8 mouse cellular contexts compared by ENCODE assay signal in genomic region chr16:13189430-13190107, GRCm38 (mm10).
DNase-seq lines count a peak whose midpoint lies in the region; ATAC-seq and TF ChIP-seq lines count a peak whose summit lies in the region.

No protein-coding gene starts in this region.

- H3K9ac ChIP-seq in heart, adult 2 months (ENCODE audit: low read depth, low read length), result peak overlapping the region; percentile 4
- no peak overlapping the region for H3K9ac ChIP-seq in kidney, embryonic 16.5 days (replicated peaks; ENCODE audit: low read length)
- H3K9ac ChIP-seq in forebrain, embryonic 12.5 days, result no peak overlapping the region

- peaks cover 16% of the 10 kb centered on the region for H3K36me3 ChIP-seq in heart, adult 2 months (ENCODE audit: control insufficient read depth, insufficient read depth, low read length)
- no peaks in the 10 kb centered on the region for H3K36me3 ChIP-seq in kidney, embryonic 16.5 days (ENCODE audit: insufficient read depth, low read length)
- no peaks in the 10 kb centered on the region for H3K36me3 ChIP-seq in myocyte (ENCODE audit: control insufficient read depth, insufficient read depth)
- no peaks in the 10 kb centered on the region for H3K36me3 ChIP-seq in forebrain, embryonic 12.5 days (replicated peaks)

- H3ac ChIP-seq in myocyte (ENCODE audit: control insufficient read depth, insufficient read length), result no peak overlapping the region

- no peak overlapping the region for H3K4me3 ChIP-seq in left cerebral cortex, adult 2 months
- H3K4me3 ChIP-seq in heart, adult 2 months, result peak overlapping the region; percentile 19
- H3K4me3 ChIP-seq in kidney, embryonic 16.5 days (ENCODE audit: low read length), result no peak overlapping the region
- H3K4me3 ChIP-seq in myocyte, result no peak overlapping the region
- H3K4me3 ChIP-seq in forebrain, embryonic 12.5 days (replicated peaks), result no peak overlapping the region

- TF ChIP-seq POLR2A in heart, adult 2 months (IDR thresholded peaks at IDR 0.05; ENCODE audit: insufficient read depth, low read depth, low read length), result peak; percentile 65
- TF ChIP-seq POLR2A in myocyte (IDR thresholded peaks at IDR 0.05; ENCODE audit: insufficient read length, low read depth), result no peak

- ATAC-seq in kidney, embryonic 16.5 days (ENCODE audit: low FRiP score, low TSS enrichment), result peak; percentile 69; the same call in 1 of the 2 replicates
- ATAC-seq in forebrain, embryonic 12.5 days (ENCODE audit: low FRiP score), result no peak
- no peak for ATAC-seq in megakaryocyte progenitor cell, adult 5-6 weeks (replicated peaks; ENCODE audit: poor library complexity)

- H3K4me2 ChIP-seq in kidney, embryonic 16.5 days (replicated peaks; ENCODE audit: low read depth, low read length), result peak overlapping the region; percentile 2; the same call in 1 of the 2 replicates
- peak overlapping the region; percentile 40 for H3K4me2 ChIP-seq in myocyte (ENCODE audit: low read depth)
- H3K4me2 ChIP-seq in forebrain, embryonic 12.5 days, result no peak overlapping the region

- no peak for TF ChIP-seq CTCF in left cerebral cortex, adult 2 months (IDR thresholded peaks at IDR 0.05)
- no peak for TF ChIP-seq CTCF in heart, adult 2 months (IDR thresholded peaks at IDR 0.05)

- peaks cover 25% of the 10 kb centered on the region for H3K4me1 ChIP-seq in heart, adult 2 months (ENCODE audit: control insufficient read depth, insufficient read depth, low read length)
- peaks cover 13% of the 10 kb centered on the region for H3K4me1 ChIP-seq in kidney, embryonic 16.5 days (ENCODE audit: insufficient read depth, low read length)
- H3K4me1 ChIP-seq in forebrain, embryonic 12.5 days, result no peaks in the 10 kb centered on the region

- TF ChIP-seq EP300 in heart, adult 2 months (IDR thresholded peaks at IDR 0.05; ENCODE audit: insufficient read depth, low read depth, low read length), result 0 out of 2 replicates have a peak, but pooled peaks have one; percentile 29

- peak overlapping the region; percentile 66 for H3K27ac ChIP-seq in left cerebral cortex, adult 2 months
- peak overlapping the region; percentile 96 for H3K27ac ChIP-seq in heart, adult 2 months
- H3K27ac ChIP-seq in kidney, embryonic 16.5 days (ENCODE audit: low read length), result 0 out of 2 replicates have a peak overlapping the region, but pooled peaks have one; percentile 50
- H3K27ac ChIP-seq in forebrain, embryonic 12.5 days, result no peak overlapping the region; the same call in 1 of the 2 replicates

- no peak for DNase-seq in left cerebral cortex, adult 2 months (ENCODE audit: extremely low spot score in 1 of 2, low spot score in 2 of 2)
- no peak for DNase-seq in left cerebral cortex, postnatal 4 days
- DNase-seq in heart, adult 2 months, result peak; percentile 70 to 76
- DNase-seq in urinary bladder, postnatal 14 days (ENCODE audit: low spot score), result no peak

- no peaks in the 10 kb centered on the region for H3K27me3 ChIP-seq in heart, adult 2 months (ENCODE audit: control insufficient read depth, insufficient read depth, low read length)
- no peaks in the 10 kb centered on the region for H3K27me3 ChIP-seq in kidney, embryonic 16.5 days (ENCODE audit: insufficient read depth, low read length)
- H3K27me3 ChIP-seq in myocyte (ENCODE audit: control insufficient read depth, insufficient read depth, insufficient read length), result no peaks in the 10 kb centered on the region
- no peaks in the 10 kb centered on the region for H3K27me3 ChIP-seq in forebrain, embryonic 12.5 days

- WGBS in heart, adult 2 months, result 3% methylated on average over 12 of the region's 12 CpGs
- 27% methylated on average over 12 of the region's 12 CpGs for WGBS in kidney, embryonic 16.5 days
- WGBS in forebrain, embryonic 12.5 days, result 58% methylated on average over 12 of the region's 12 CpGs

- intact Hi-C loops in left cerebral cortex, adult 2 months (cut with DNase I), result no loop called here
- intact Hi-C loops in left cerebral cortex, postnatal 4 days (cut with DNase I), result no loop called here
- intact Hi-C loops in heart, adult 2 months (cut with DNase I), result loop anchor here (2.0 kb wide), 2 partner anchors 29 to 43 kb away; no protein-coding TSS in a partner anchor

- H3K79me2 ChIP-seq in heart, adult 2 months (replicated peaks; ENCODE audit: control insufficient read depth, insufficient read depth, low read length), result no peaks in the 10 kb centered on the region
- H3K79me2 ChIP-seq in myocyte (ENCODE audit: control insufficient read depth, insufficient read depth), result no peaks in the 10 kb centered on the region

- peaks cover 11% of the 10 kb centered on the region for H3K9me3 ChIP-seq in kidney, embryonic 16.5 days (ENCODE audit: low read length)
- H3K9me3 ChIP-seq in forebrain, embryonic 12.5 days, result no peaks in the 10 kb centered on the region

TF ChIP-seq in myocyte, 11 proteins besides CTCF, POLR2A, EP300 and RAD21:
- TF ChIP-seq TCF3 (IDR thresholded peaks at IDR 0.05; ENCODE audit: insufficient read length, low read depth), result no peak
- no peak for TF ChIP-seq POLR2AphosphoS2 (IDR thresholded peaks at IDR 0.05; ENCODE audit: insufficient read length, low read depth)
- no peak for TF ChIP-seq MYOG (IDR thresholded peaks at IDR 0.05; ENCODE audit: control insufficient read depth in 1 of 3, insufficient read depth in 1 of 3, insufficient read length in 2 of 3, low read depth in 2 of 3)
- no peak for TF ChIP-seq REST (IDR thresholded peaks at IDR 0.05; ENCODE audit: insufficient read depth, insufficient read length)
- no peak for TF ChIP-seq TCF12 (IDR thresholded peaks at IDR 0.05; ENCODE audit: insufficient read depth, poor library complexity, severe bottlenecking)
- TF ChIP-seq CEBPB (IDR thresholded peaks at IDR 0.05; ENCODE audit: insufficient read depth, poor library complexity, severe bottlenecking), result no peak
- TF ChIP-seq MYOD1 (IDR thresholded peaks at IDR 0.05; ENCODE audit: control insufficient read depth in 1 of 3, insufficient read length in 2 of 3, low read depth in 2 of 3), result no peak
- TF ChIP-seq SRF (IDR thresholded peaks at IDR 0.05; ENCODE audit: control insufficient read depth, insufficient read length, low read depth), result no peak
- TF ChIP-seq USF1 (IDR thresholded peaks at IDR 0.05; ENCODE audit: low read depth), result no peak
- no peak for TF ChIP-seq E2F4 (IDR thresholded peaks at IDR 0.05; ENCODE audit: insufficient read depth)
- TF ChIP-seq MAX (IDR thresholded peaks at IDR 0.05; ENCODE audit: low read depth), result no peak

Comparison
In these comparisons a context has a peak if more than half of its experiments do, and no peak if none do; other contexts are left out.
1. DNase-seq: peak in heart, adult 2 months (2 of 2); none in left cerebral cortex, adult 2 months (0 of 2), left cerebral cortex, postnatal 4 days (single experiment) and urinary bladder, postnatal 14 days (single experiment).